16 mouse cellular contexts compared by ENCODE assay signal in the genomic region with DNA sequence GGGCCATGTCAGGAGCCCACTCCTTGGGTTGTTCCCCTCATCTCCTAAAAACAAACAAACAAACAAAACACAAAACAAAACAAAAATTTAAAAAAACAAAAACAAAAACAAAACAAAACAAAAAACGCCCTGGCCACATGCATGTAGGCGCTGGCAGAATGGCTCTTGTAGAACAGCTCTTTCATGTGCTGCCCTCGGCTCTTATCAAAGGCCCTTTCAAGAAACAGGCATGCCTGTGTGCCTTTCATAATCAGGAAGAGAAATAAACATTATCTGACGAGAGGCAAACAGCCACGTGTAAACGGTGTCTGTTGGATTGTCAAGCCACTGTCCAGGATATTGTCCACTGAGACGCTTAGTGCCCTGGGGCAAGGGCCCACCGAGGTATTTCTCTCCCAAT.
"Had no signal": no experiment of that assay in that cellular context is flagged by ENCODE, and none has a peak within 500 bp of the region (broad histone marks: within the 10 kb centered on the region; RNA-seq: fewer than 3 reads in every experiment).

No protein-coding gene starts in this region.

- H3K4me3 ChIP-seq: lung, embryonic 15.5 days; midbrain, embryonic 13.5 days; midbrain, embryonic 15.5 days; neural tube, embryonic 12.5 days; stomach, embryonic 15.5 days had no signal

- H3K4me2 ChIP-seq: lung, embryonic 15.5 days; midbrain, embryonic 11.5 days; midbrain, embryonic 13.5 days; midbrain, embryonic 15.5 days; neural tube, embryonic 12.5 days; stomach, embryonic 15.5 days had no signal

- DNase-seq: lung, adult 2 months; lung, postnatal 14 days; lung, postnatal 36 days; right cerebral cortex, postnatal 14 days; thymus, adult 2 months; thymus, postnatal 25 days; thymus, postnatal 4 days had no signal

- H3K27ac ChIP-seq: lung, embryonic 15.5 days; macrophage; midbrain, embryonic 13.5 days; midbrain, embryonic 15.5 days; neural tube, embryonic 12.5 days; stomach, embryonic 15.5 days; stomach, postnatal 0 days had no signal

- H3K27me3 ChIP-seq: neural tube, embryonic 12.5 days; stomach, embryonic 15.5 days had no signal

- H3K36me3 ChIP-seq: lung, embryonic 15.5 days; midbrain, embryonic 13.5 days; midbrain, embryonic 15.5 days; neural tube, embryonic 12.5 days; stomach, embryonic 15.5 days had no signal

- H3K4me1 ChIP-seq: midbrain, embryonic 15.5 days; neural tube, embryonic 12.5 days; stomach, embryonic 15.5 days had no signal

- ATAC-seq: lung, postnatal 0 days; midbrain, embryonic 13.5 days; midbrain, embryonic 15.5 days had no signal

- H3K9me3 ChIP-seq: lung, embryonic 15.5 days; midbrain, embryonic 13.5 days; midbrain, embryonic 15.5 days; neural tube, embryonic 12.5 days; stomach, embryonic 15.5 days had no signal

- H3K9ac ChIP-seq: lung, embryonic 15.5 days; midbrain, embryonic 13.5 days; midbrain, embryonic 15.5 days; neural tube, embryonic 12.5 days; stomach, embryonic 15.5 days had no signal
